25 mouse cellular contexts compared by ENCODE assay signal in the genomic region with DNA sequence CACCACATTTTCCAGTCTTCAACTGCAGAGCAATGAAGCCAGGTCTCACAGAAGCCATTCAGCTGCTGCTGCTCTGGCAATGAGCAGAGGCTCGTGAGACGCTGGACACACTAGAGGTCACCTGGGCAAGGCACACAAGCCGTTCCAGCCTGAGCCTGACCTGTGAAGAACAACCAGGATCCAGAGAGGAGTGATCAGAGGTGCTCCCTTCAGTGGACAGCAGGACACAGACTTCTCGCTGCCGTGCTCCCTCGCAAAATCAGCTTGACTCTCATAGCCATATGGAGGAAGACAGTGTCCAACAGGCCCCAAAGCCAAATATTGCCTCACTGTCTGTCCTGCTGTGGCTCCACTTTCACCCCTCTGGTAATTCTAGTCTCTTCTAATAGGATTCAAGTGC. TPM values are rescaled to one million over a fixed set of nuclear protein-coding genes. Genes with fewer than 3 reads are reported as not detected.
DNase-seq lines count a peak whose midpoint lies in the region; TF ChIP-seq lines count a peak whose summit lies in the region.
"Had no signal": no experiment of that assay in that cellular context is flagged by ENCODE, and none has a peak within 500 bp of the region (broad histone marks: within the 10 kb centered on the region; RNA-seq: fewer than 3 reads in every experiment).

No protein-coding gene starts in this region.

- H3K4me1 ChIP-seq in kidney, adult 2 months (ENCODE audit: control insufficient read depth, insufficient read depth, low read length), result peaks cover 3% of the 10 kb centered on the region; the same call in 1 of the 2 replicates
- H3K4me1 ChIP-seq: embryonic facial prominence, embryonic 12.5 days; embryonic facial prominence, embryonic 15.5 days; heart, embryonic 15.5 days had no signal

- no peak for TF ChIP-seq POLR2A in kidney, adult 2 months (IDR thresholded peaks at IDR 0.05; ENCODE audit: low read depth, low read length)

- H3K27ac ChIP-seq in kidney, adult 2 months (ENCODE audit: insufficient read depth, low read depth, low read length), result no peak overlapping the region
- H3K27ac ChIP-seq in layer of hippocampus, adult 2 months, result peak overlapping the region; percentile 78; the same call in 1 of the 2 replicates
- H3K27ac ChIP-seq: embryonic facial prominence, embryonic 12.5 days; embryonic facial prominence, embryonic 15.5 days; gastrocnemius, adult 2 months; heart, embryonic 15.5 days; hindbrain, embryonic 14.5 days; hindbrain, postnatal 0 days had no signal

- no peaks in the 10 kb centered on the region for H3K27me3 ChIP-seq in kidney, adult 2 months (replicated peaks; ENCODE audit: control insufficient read depth, insufficient read depth, low read length)
- H3K27me3 ChIP-seq: CH12.LX; embryonic facial prominence, embryonic 12.5 days; embryonic facial prominence, embryonic 15.5 days; heart, embryonic 12.5 days; heart, embryonic 15.5 days; Patski had no signal

- no peaks in the 10 kb centered on the region for H3K36me3 ChIP-seq in kidney, adult 2 months (ENCODE audit: control insufficient read depth, insufficient read depth, low read length)
- H3K36me3 ChIP-seq: embryonic facial prominence, embryonic 12.5 days; embryonic facial prominence, embryonic 15.5 days; G1E; heart, embryonic 12.5 days; heart, embryonic 15.5 days had no signal

- DNase-seq in cerebellum, postnatal 25 days, result peak; percentile 11 to 15
- DNase-seq in cerebellum, adult 9-11 months, result no peak
- peak; percentile 32 for DNase-seq in kidney, adult 2 months
- no peak for DNase-seq in kidney, adult 18-20 months
- no peak for DNase-seq in layer of hippocampus, adult 2 months (ENCODE audit: low spot score in 2 of 2)
- DNase-seq in layer of hippocampus, adult 9-11 months, result no peak
- DNase-seq: adrenal gland, postnatal 10 days; adrenal gland, postnatal 36 days; B cell, adult 2 months; cerebellum, adult 11 months; forebrain, postnatal 0 days; gastrocnemius, adult 2 months; gastrocnemius, postnatal 14 days; heart, adult 18-20 months; heart, postnatal 10 days; heart, postnatal 4 days had no signal

- no peak overlapping the region for H3K4me3 ChIP-seq in kidney, adult 2 months (ENCODE audit: insufficient read depth, low read depth, low read length)
- no peak overlapping the region for H3K4me3 ChIP-seq in layer of hippocampus, adult 2 months
- H3K4me3 ChIP-seq: embryonic facial prominence, embryonic 12.5 days; embryonic facial prominence, embryonic 15.5 days; gastrocnemius, adult 2 months; heart, embryonic 12.5 days; heart, embryonic 15.5 days had no signal

- 69% methylated on average over 6 of the region's 6 CpGs for WGBS in kidney, adult 2 months

- no peak for TF ChIP-seq CTCF in kidney, adult 2 months (conservative IDR thresholded peaks at IDR 0.05; ENCODE audit: insufficient read depth, insufficient read length, low read depth, low read length)
- no peak for TF ChIP-seq CTCF in layer of hippocampus, adult 2 months (conservative IDR thresholded peaks at IDR 0.05)

RNA-seq across cellular contexts. Expression of a gene that starts 29.1 kb away (rescaled TPM):
- polyA plus RNA-seq in kidney, adult 2 months (2012; rRNA removed), result 10.4 and 12.4 TPM in 2 replicates
- 100 to 1,000 TPM; 104 to 109 TPM for total RNA-seq in layer of hippocampus, adult 2 months (2021)

Comparison
In these comparisons a context has a peak if more than half of its experiments do, and no peak if none do; other contexts are left out.
1. DNase-seq: peak in cerebellum, postnatal 25 days (2 of 2) and kidney, adult 2 months (single experiment); none in cerebellum, adult 9-11 months (single experiment), kidney, adult 18-20 months (single experiment), layer of hippocampus, adult 2 months (0 of 2) and layer of hippocampus, adult 9-11 months (single experiment).